Mouse (Mus musculus) forebrain, embryonic 13.5 days (tissue): Measurements from ENCODE around the gene Gtf3a. TPM values are rescaled to one million over a fixed set of nuclear protein-coding genes. Genes with fewer than 3 reads are reported as not detected.
"Not testable (repeated sequence)": the region's sequence is repeated elsewhere in the genome, so short reads cannot be mapped to it uniquely, and the experiment has no call there.

ENCODE experiments used
- ATAC-seq: fragments of 200-750 bp; cut with Nextera tagmentation; 2 replicates; pipeline ENCODE4 v1.8.0; 2017
- H3K27ac ChIP-seq: fragments of 300-500 bp; sonication (generic); 2 replicates; pipeline ENCODE4 v1.5.1; 2015; ENCODE audit warnings: inconsistent platforms, mild to moderate bottlenecking, moderate library complexity
- H3K27me3 ChIP-seq: fragments of 300-500 bp; sonication (generic); 2 replicates; pipeline ENCODE4 v1.6.1; 2015; ENCODE audit warnings: mild to moderate bottlenecking, inconsistent platforms
- H3K36me3 ChIP-seq: fragments of 300-500 bp; sonication (generic); 2 replicates; pipeline ENCODE4 v1.6.1; 2015; ENCODE audit warnings: mild to moderate bottlenecking, inconsistent platforms; ENCODE audit not compliant: poor library complexity, severe bottlenecking
- H3K4me1 ChIP-seq: fragments of 300-500 bp; sonication (generic); 2 replicates; pipeline ENCODE4 v1.6.1; 2015; ENCODE audit warnings: inconsistent platforms
- H3K4me2 ChIP-seq: fragments of 300-500 bp; sonication (generic); 2 replicates; pipeline ENCODE4 v1.6.1; 2015; ENCODE audit warnings: inconsistent platforms, mild to moderate bottlenecking, moderate library complexity
- H3K4me3 ChIP-seq: fragments of 300-500 bp; sonication (generic); 2 replicates; pipeline ENCODE4 v1.5.1; 2015; ENCODE audit warnings: mild to moderate bottlenecking, inconsistent platforms
- H3K9ac ChIP-seq: fragments of 300-500 bp; sonication (generic); 2 replicates; pipeline ENCODE4 v1.6.1; 2015; ENCODE audit warnings: mild to moderate bottlenecking, inconsistent platforms
- H3K9me3 ChIP-seq: fragments of 300-500 bp; sonication (generic); replicated peaks from 2 replicates; pipeline ENCODE4 v1.6.1; 2016; ENCODE audit warnings: inconsistent platforms
- WGBS: fragments of 180-500 bp; shearing (Covaris S2); methylation state at CpG from one replicate; pipeline ENCODE4 v1.1.7; 2015; 5-methylcytosine and 5-hydroxymethylcytosine counted together
- polyA plus RNA-seq: library from polyadenylated mRNA; unstranded; fragments of >200 nt; fragmentation: Nextera tagmentation; extraction: Ambion mirVana; gene quantifications from 2 replicates; pipeline ENCODE4 v1.2.1, GENCODE M21; 2015

Gtf3a gene
- polyA plus RNA-seq, 1 experiment from 2014 or later = 107 TPM

- Histone ChIP-seq H3K4me2 (no peak overlapping the region), H3K36me3 (no peaks in the 10 kb centered on the region), H3K27me3 (no peaks in the 10 kb centered on the region), H3K4me3 (no peak overlapping the region), H3K4me1 (no peaks in the 10 kb centered on the region), H3K27ac (no peak overlapping the region), H3K9me3 (peaks cover 10% of the 10 kb centered on the region), H3K9ac (no peak overlapping the region)
- 24% methylated on average over 7 of the region's 7 CpGs for whole genome bisulfite sequencing
- peak; percentile 57; the same call in 1 of the 2 replicates for ATAC-seq
Measured at GRCm38 (mm10) chr5:146940219-146940618, 8.2 kb upstream of the Gtf3a start.

GRCm38 (mm10) chr5:146941939-146942338 is 6.5 kb upstream of the Gtf3a start:
- not testable (repeated sequence) for H3K27ac ChIP-seq, H3K4me3 ChIP-seq, H3K36me3 ChIP-seq, H3K4me2 ChIP-seq, ATAC-seq, H3K4me1 ChIP-seq, H3K9ac ChIP-seq, H3K27me3 ChIP-seq
- 67% methylated on average over 2 of the region's 2 CpGs for whole genome bisulfite sequencing
- peaks cover 10% of the 10 kb centered on the region for H3K9me3 ChIP-seq

- ATAC-seq = no peak
- Histone ChIP-seq H3K4me2 (no peak overlapping the region), H3K9me3 (peaks cover 10% of the 10 kb centered on the region), H3K4me1 (0 out of 2 replicates have a peak, but pooled peaks cover 1% of the 10 kb centered on the region), H3K4me3 (no peak overlapping the region), H3K27me3 (peaks cover 4% of the 10 kb centered on the region; the same call in 1 of the 2 replicates), H3K36me3 (no peaks in the 10 kb centered on the region), H3K9ac (no peak overlapping the region), H3K27ac (no peak overlapping the region)
- 74% methylated on average over 15 of the region's 15 CpGs for WGBS
Measured at GRCm38 (mm10) chr5:146942965-146943364, 5.5 kb upstream of the Gtf3a start.

- WGBS = 100% methylated on average over 2 of the region's 2 CpGs
- no peak overlapping the region for H3K9ac ChIP-seq
- ATAC-seq = no peak
- peaks cover 4% of the 10 kb centered on the region; the same call in 1 of the 2 replicates for H3K27me3 ChIP-seq
- H3K9me3 ChIP-seq = peaks cover 5% of the 10 kb centered on the region
- peaks cover 12% of the 10 kb centered on the region for H3K4me1 ChIP-seq
- H3K36me3 ChIP-seq = no peaks in the 10 kb centered on the region
- no peak overlapping the region for H3K4me3 ChIP-seq
- H3K27ac ChIP-seq = no peak overlapping the region
- no peak overlapping the region for H3K4me2 ChIP-seq
Measured at GRCm38 (mm10) chr5:146944568-146944967, 3.9 kb upstream of the Gtf3a start.

DNA sequence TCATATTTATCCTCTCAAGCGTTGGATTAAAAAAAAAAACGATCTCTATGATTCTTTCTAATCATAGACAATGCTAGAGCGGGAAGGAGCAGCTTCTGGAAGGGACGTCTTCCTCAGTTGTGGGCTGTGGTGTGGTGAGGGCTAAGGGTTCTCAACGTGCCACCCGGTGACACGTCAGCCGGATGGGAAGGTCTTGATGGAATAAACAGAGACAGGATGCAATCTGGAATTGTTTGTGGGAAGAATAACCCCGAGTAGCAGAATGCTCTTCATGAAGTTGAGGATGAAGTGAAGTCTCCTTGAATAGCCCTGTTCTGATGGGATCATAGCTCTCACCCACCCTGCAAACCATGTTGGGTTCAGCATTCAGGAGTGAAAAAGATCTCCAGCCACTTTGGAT is 1.8 kb upstream of the Gtf3a start:
- Histone ChIP-seq H3K4me1 (peaks cover 19% of the 10 kb centered on the region), H3K36me3 (peaks cover 14% of the 10 kb centered on the region), H3K9ac (no peak overlapping the region), H3K9me3 (peaks cover 5% of the 10 kb centered on the region), H3K27ac (no peak overlapping the region), H3K4me2 (no peak overlapping the region), H3K27me3 (peaks cover 4% of the 10 kb centered on the region; the same call in 1 of the 2 replicates), H3K4me3 (no peak overlapping the region)
- WGBS = 90% methylated on average over 9 of the region's 9 CpGs
- no peak for ATAC-seq

DNA sequence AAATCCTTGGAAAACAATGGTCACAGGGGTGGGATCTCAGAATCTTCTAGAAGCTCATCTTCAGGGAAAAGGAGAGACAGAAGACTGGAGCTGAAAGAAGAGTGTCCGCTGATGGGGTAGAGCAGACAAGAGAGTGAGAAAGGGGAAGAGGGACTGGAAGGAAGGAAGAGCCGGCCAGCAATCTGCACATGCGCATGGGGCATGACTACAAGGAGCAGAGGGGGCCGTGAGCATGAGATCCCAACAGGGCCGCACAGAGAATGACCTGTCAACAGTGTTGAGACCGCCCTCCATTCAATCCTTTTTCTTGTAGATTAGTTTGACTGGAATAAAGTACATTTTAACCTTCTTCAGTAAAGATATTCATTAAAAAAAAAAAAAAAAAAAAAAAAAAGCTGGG is 960 bp upstream of the Gtf3a start:
- ATAC-seq = no peak
- no peak overlapping the region for H3K27ac ChIP-seq
- peaks cover 4% of the 10 kb centered on the region; the same call in 1 of the 2 replicates for H3K27me3 ChIP-seq
- H3K36me3 ChIP-seq = peaks cover 22% of the 10 kb centered on the region
- H3K9ac ChIP-seq = no peak overlapping the region
- peaks cover 5% of the 10 kb centered on the region for H3K9me3 ChIP-seq
- 92% methylated on average over 6 of the region's 6 CpGs for WGBS
- peaks cover 19% of the 10 kb centered on the region for H3K4me1 ChIP-seq
- no peak overlapping the region for H3K4me3 ChIP-seq
- no peak overlapping the region for H3K4me2 ChIP-seq

DNA sequence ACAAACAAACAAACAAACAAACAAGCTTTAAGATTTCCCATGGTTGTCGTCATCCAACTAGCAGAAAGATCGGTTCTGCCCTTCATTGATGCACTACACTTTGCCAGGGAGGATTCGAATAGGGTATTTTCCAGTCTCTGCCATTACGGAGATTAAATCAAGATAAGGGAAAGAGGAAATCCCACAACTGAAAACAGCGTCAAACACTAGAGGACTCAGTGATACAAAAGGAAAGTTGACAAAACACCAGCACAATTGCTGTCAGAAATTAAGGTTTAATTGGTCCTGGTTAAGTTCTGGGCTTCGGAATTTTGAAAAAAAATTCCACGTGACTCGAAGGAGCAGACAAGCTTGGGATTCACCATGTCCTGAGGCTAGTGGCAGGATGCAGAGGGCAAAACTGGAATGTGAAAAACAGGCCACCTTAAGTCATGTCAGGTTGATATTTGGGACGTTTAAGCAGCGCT is 383 bp upstream of the Gtf3a start:
- Histone ChIP-seq H3K9ac (peak overlapping the region; percentile 84), H3K9me3 (peaks cover 5% of the 10 kb centered on the region), H3K27ac (peak overlapping the region; percentile 77), H3K4me1 (peaks cover 19% of the 10 kb centered on the region), H3K4me2 (peak overlapping the region; percentile 96), H3K4me3 (peak overlapping the region; percentile 82), H3K36me3 (peaks cover 28% of the 10 kb centered on the region), H3K27me3 (peaks cover 4% of the 10 kb centered on the region; the same call in 1 of the 2 replicates)
- ATAC-seq = peak; percentile 11; the same call in 1 of the 2 replicates
- WGBS = 26% methylated on average over 10 of the region's 10 CpGs

DNA sequence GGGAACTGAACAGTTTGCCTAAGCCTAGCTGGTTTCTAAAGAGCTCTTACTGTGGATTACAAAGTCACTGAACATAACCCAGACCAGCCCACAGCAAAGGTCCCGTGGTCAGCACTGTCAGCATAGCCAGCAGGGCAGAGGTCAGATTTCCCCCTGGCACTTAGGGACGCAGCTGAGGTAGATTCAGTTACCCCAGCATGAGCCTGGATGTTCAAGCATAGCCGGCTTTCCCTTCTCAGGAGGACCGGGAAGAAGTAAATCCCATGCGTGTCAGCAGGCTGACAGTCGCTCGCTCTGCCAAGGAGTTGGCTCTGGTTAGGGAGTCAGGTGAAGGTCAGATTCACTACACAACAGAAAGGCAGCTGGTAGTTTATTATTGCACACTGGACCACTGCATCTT is 6.1 kb downstream of the Gtf3a start:
- Histone ChIP-seq H3K36me3 (peaks cover 92% of the 10 kb centered on the region), H3K9me3 (no peaks in the 10 kb centered on the region), H3K4me3 (no peak overlapping the region), H3K27ac (no peak overlapping the region), H3K4me2 (no peak overlapping the region), H3K4me1 (peaks cover 6% of the 10 kb centered on the region), H3K27me3 (no peaks in the 10 kb centered on the region), H3K9ac (no peak overlapping the region)
- 92% methylated on average over 7 of the region's 7 CpGs for WGBS
- no peak for ATAC-seq

DNA sequence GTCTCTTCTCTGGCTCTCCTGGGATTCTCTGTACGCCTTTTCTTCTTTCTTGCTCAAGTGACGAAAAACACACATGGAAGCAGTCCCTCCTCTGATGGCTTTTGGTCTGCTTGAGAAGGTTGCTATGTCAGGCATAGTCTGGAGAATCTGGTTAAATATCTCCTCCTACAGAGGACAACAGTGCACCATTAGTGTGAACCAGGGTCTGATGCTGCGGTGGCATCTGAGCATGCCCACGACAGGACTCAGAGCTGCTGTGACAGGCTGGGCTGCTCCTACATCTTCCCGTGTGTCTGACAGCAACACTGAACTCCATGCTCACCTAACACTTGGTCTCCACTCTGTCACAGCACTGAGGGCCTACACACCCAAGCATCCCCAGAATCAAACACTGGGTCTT is 7.2 kb downstream of the Gtf3a start:
- Histone ChIP-seq H3K9ac (no peak overlapping the region), H3K27ac (no peak overlapping the region), H3K4me1 (no peaks in the 10 kb centered on the region), H3K36me3 (peaks cover 88% of the 10 kb centered on the region), H3K4me3 (no peak overlapping the region), H3K9me3 (no peaks in the 10 kb centered on the region), H3K4me2 (no peak overlapping the region), H3K27me3 (no peaks in the 10 kb centered on the region)
- no peak for ATAC-seq
- WGBS = 90% methylated on average over 5 of the region's 5 CpGs

DNA sequence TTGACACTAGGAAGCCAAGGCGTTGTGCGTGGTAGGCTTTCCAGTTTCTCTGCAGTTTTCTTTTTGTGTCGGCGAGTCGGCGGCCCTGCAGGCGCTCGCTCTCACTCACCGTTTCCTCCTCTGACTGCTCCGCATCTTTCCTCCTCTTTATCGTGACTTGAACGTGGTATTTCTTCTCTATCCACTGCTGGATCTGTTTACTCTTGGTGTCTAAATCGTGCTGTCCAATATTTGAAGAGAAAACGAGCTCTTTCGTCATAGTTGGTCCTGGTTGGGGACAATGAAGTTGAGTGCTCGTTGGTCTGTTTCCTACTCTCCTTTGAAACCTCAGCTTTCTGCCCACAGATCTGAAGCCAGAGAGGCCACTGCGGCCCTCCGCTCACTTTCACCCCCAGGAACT is 8.2 kb downstream of the Gtf3a start:
- Histone ChIP-seq H3K4me3 (no peak overlapping the region), H3K27me3 (no peaks in the 10 kb centered on the region), H3K9me3 (no peaks in the 10 kb centered on the region), H3K4me1 (no peaks in the 10 kb centered on the region), H3K4me2 (no peak overlapping the region), H3K9ac (no peak overlapping the region), H3K36me3 (peaks cover 81% of the 10 kb centered on the region), H3K27ac (no peak overlapping the region)
- 93% methylated on average over 18 of the region's 18 CpGs for WGBS
- ATAC-seq = no peak

DNA sequence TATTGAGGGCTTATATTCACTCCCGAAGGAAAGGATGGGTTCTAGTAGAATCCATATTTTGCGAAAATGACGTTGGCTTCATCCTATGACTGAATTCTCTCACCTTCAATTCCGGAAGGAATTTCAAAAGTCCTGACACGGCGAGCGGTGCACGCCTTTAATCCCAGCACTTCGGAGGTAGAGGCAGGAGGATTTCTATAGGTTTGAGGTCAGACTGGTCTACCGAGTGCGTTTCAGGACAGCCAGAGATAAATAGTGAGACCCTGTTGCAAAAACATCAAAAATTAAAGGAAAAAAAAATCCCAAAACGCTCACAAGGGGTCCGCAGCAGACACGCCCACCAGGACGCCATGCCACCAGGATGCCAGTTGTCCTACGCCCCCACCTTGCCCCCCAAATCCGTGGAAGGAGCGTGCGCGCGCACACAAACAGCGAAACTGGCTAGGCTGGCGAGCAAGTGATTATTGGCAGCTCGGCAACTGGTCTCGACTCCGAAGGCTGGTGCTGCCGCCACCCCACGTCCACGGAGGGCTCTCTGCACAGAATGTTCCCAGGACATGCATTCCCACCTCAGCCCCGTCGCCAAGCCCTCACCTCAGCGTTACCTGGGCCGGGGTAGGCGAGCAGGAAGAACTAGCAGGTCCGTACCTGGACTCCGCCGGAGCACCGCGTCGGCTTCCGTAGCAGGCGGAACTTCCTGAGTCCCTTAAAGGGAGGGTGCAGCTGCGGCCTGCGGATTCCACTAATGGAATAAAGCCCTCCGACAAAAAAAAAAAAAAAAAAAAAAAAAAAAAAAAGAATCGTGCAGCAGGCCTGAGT is 14.9 kb downstream of the Gtf3a start, which contains the start of gene Mtif3:
Gene Mtif3 (minus strand): TSS at position 683 of the 819 bp plus-strand sequence.
- ATAC-seq = peak; percentile 91
- Histone ChIP-seq H3K4me3 (peak within 1 kb of the TSS; percentile 77), H3K27me3 (peaks cover 28% of the 10 kb centered on the region), H3K9me3 (no peaks in the 10 kb centered on the region), H3K9ac (peak within 1 kb of the TSS; percentile 82), H3K27ac (peak within 1 kb of the TSS; percentile 36), H3K36me3 (peaks cover 15% of the 10 kb centered on the region), H3K4me2 (peak within 1 kb of the TSS; percentile 69), H3K4me1 (peaks cover 6% of the 10 kb centered on the region)
- 2% methylated on average over 46 of the region's 46 CpGs for WGBS

GRCm38 (mm10) chr5:146963937-146964278 is 15.5 kb downstream of the Gtf3a start:
- peak; percentile 46; the same call in 1 of the 2 replicates for ATAC-seq
- Histone ChIP-seq H3K9ac (peak overlapping the region; percentile 23; the same call in 1 of the 2 replicates), H3K27ac (no peak overlapping the region), H3K4me3 (peak overlapping the region; percentile 77), H3K9me3 (no peaks in the 10 kb centered on the region), H3K27me3 (peaks cover 29% of the 10 kb centered on the region), H3K4me1 (peaks cover 11% of the 10 kb centered on the region), H3K4me2 (peak overlapping the region; percentile 69), H3K36me3 (peaks cover 10% of the 10 kb centered on the region)
- 47% methylated on average over 8 of the region's 8 CpGs for WGBS
